Mouse (Mus musculus) neural tube, embryonic 13.5 days (tissue): ENCODE results near the gene Dbn1. TPM values are rescaled to one million over a fixed set of nuclear protein-coding genes. Genes with fewer than 3 reads are reported as not detected.
"Not testable (repeated sequence)": the region's sequence is repeated elsewhere in the genome, so short reads cannot be mapped to it uniquely, and the experiment has no call there.

Source experiments
- ATAC-seq: fragments of 200-750 bp; cut with Nextera tagmentation; 2 replicates; pipeline ENCODE4 v1.8.0; 2017; ENCODE audit warnings: low read depth, mild to moderate bottlenecking, moderate TSS enrichment, moderate library complexity
- H3K27ac ChIP-seq: fragments of 300-500 bp; sonication (generic); replicated peaks from 2 replicates; pipeline ENCODE4 v1.5.1; 2015; ENCODE audit warnings: moderate library complexity, mild to moderate bottlenecking, inconsistent platforms
- H3K27me3 ChIP-seq: fragments of 300-500 bp; sonication (generic); 2 replicates; pipeline ENCODE4 v1.6.1; 2015; ENCODE audit warnings: mild to moderate bottlenecking, inconsistent platforms
- H3K36me3 ChIP-seq: fragments of 300-500 bp; sonication (generic); 2 replicates; pipeline ENCODE4 v1.6.1; 2015; ENCODE audit warnings: mild to moderate bottlenecking, inconsistent platforms
- H3K4me1 ChIP-seq: fragments of 300-500 bp; sonication (generic); replicated peaks from 2 replicates; pipeline ENCODE4 v1.6.1; 2015; ENCODE audit warnings: inconsistent platforms
- H3K4me2 ChIP-seq: fragments of 300-500 bp; sonication (generic); 2 replicates; pipeline ENCODE4 v1.6.1; 2015; ENCODE audit warnings: inconsistent platforms, mild to moderate bottlenecking, moderate library complexity
- H3K4me3 ChIP-seq: fragments of 300-500 bp; sonication (generic); 2 replicates; pipeline ENCODE4 v1.5.1; 2015; ENCODE audit warnings: mild to moderate bottlenecking, inconsistent platforms
- H3K9ac ChIP-seq: fragments of 300-500 bp; sonication (generic); 2 replicates; pipeline ENCODE4 v1.6.1; 2015; ENCODE audit warnings: moderate library complexity, mild to moderate bottlenecking, inconsistent platforms
- H3K9me3 ChIP-seq: fragments of 300-500 bp; sonication (generic); 2 replicates; pipeline ENCODE4 v1.6.1; 2016; ENCODE audit warnings: inconsistent platforms
- WGBS: fragments of 180-500 bp; shearing (Covaris S2); methylation state at CpG from one replicate; pipeline ENCODE4 v1.1.7; 2015; 5-methylcytosine and 5-hydroxymethylcytosine counted together
- microRNA-seq: library from miRNA; unstranded; fragments of <30 nt; microRNA quantifications from one replicate; pipeline ENCODE4, GENCODE M21; 2016
- polyA plus RNA-seq: library from polyadenylated mRNA; unstranded; fragments of >200 nt; fragmentation: Nextera tagmentation; extraction: Ambion mirVana; gene quantifications from 2 replicates; pipeline ENCODE4 v1.2.1, GENCODE M21; 2015

Dbn1 gene
- polyA plus RNA-seq, 1 experiment from 2014 or later, result 574 TPM

DNA sequence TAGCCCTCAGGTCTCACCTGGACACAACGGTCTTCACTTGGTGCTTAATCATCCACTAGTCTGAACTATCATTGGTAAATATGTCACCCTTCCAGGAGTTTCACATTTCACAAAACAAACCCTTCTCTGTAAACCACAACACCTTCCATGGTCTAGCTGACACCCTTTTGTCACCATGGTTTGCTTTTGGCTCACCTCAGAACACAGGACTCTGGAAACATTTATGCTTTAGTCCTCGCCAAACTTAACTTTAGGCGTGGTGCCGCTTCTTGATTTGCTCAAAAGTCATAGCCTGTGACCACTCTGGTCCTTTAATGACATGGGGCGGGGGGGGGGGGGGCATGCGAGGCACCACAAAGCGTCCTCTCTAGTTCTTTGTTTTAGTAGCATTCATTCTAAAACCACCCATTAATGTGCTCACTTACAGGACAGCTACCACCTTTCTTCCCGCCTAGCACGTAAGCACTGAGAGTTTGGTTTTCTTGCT, 44.1 kb downstream of the Dbn1 start:
- Histone ChIP-seq H3K36me3 (no peaks in the 10 kb centered on the region), H3K27me3 (no peaks in the 10 kb centered on the region), H3K4me3 (peak overlapping the region; percentile 90), H3K9ac (peak overlapping the region; percentile 76), H3K4me1 (peaks cover 37% of the 10 kb centered on the region), H3K4me2 (peak overlapping the region; percentile 84), H3K27ac (peak overlapping the region; percentile 94), H3K9me3 (no peaks in the 10 kb centered on the region)
- 34% methylated on average over 9 of the region's 9 CpGs for WGBS
- ATAC-seq, result no peak

DNA sequence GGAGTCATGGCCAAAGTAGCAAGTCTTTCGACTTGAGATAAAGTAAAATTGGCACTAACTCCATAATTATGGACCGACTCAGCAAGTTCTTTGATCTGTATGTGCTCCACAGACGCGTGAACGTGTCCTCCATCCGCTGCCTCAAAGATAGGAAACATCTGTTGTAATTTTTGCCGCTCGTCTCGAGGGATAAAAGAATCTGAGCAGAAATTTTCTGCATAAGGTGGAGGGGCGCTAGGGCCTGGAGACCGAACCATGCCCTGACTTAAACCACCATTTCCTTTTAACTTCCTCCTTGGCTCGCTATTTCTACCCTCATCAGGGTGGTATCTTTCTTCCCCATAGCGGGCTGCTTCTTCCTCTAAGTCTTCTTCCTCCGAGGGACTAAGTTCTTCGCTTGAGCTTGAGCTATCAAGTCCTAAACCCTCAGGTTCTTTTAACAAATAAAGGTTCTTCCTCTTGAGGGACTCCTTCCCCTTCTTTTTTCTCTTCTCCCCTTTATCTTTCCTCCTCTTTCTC, 50.7 kb downstream of the Dbn1 start:
- H3K36me3 ChIP-seq, H3K9ac ChIP-seq, ATAC-seq, H3K4me3 ChIP-seq, H3K27me3 ChIP-seq, H3K4me2 ChIP-seq, H3K27ac ChIP-seq, H3K9me3 ChIP-seq, H3K4me1 ChIP-seq: not testable (repeated sequence)
- WGBS, result 91% methylated on average over 15 of the region's 15 CpGs

DNA sequence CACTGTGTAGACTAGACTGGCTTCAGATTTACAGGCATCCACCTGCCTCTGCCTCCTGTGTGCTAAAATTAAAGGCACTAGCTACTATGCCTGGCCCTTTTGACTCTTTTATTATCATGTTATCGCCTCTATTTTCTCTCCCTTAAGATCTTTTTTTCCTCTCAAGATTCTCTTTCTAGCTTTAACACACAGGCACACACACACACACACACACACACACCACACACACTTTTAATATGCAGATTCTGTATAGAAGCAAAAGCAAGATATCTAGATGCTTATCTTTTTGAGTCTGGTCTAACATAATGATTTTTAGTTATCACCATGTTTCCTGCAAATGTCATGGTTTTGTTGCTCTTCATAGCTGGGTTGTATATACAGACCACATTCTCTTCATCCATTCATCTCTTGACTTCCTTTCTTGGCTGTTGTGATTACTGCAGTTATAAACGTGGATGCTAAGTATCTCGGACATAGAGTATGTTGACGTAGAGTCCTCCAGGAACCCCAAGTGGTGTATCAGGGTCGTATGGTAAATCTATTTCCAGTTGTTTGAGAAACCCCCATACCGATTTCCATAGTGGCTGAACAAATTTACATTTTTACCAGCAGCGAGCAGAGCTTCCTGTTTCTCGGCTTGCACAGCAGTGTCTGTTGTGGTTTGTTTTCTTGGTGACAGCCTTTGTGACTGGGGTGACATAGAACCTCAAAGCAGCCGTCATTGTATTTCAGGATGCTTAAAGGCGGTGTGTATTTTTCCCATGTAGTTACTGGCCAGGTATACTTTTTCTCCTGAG, 55.8 kb downstream of the Dbn1 start:
- no peak overlapping the region for H3K27ac ChIP-seq
- no peaks in the 10 kb centered on the region for H3K36me3 ChIP-seq
- H3K4me1 ChIP-seq, result no peaks in the 10 kb centered on the region
- no peaks in the 10 kb centered on the region for H3K27me3 ChIP-seq
- no peak for ATAC-seq
- no peak overlapping the region for H3K9ac ChIP-seq
- 74% methylated on average over 10 of the region's 10 CpGs for WGBS
- H3K4me3 ChIP-seq, result no peak overlapping the region
- no peak overlapping the region for H3K4me2 ChIP-seq
- H3K9me3 ChIP-seq, result no peaks in the 10 kb centered on the region; the same call in 1 of the 2 replicates

DNA sequence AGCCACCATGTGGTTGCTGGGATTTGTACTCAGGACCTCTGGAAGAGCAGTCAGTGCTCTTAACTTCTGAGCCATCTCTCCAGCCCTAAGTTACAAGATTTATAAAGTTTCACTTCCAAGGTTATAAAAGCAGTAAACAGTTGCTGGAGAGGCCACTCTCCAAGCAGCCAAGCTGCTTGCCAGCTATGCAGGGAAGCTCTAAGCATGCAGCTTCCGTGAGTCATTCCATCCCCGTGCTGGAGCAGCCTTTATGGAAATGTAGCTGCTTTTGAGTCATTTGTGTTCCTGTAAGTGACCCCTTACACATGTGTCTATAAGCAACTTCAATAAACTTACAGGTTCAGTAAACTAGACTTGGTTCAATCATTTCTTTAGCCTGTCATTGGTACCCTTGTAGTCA, 57.3 kb downstream of the Dbn1 start:
- no peaks in the 10 kb centered on the region for H3K4me1 ChIP-seq
- no peak overlapping the region for H3K4me2 ChIP-seq
- H3K27ac ChIP-seq, result no peak overlapping the region
- no peaks in the 10 kb centered on the region; the same call in 1 of the 2 replicates for H3K9me3 ChIP-seq
- H3K36me3 ChIP-seq, result no peaks in the 10 kb centered on the region
- peaks cover 5% of the 10 kb centered on the region; the same call in 1 of the 2 replicates for H3K27me3 ChIP-seq
- 74% methylated on average over 2 of the region's 2 CpGs for WGBS
- no peak overlapping the region for H3K4me3 ChIP-seq
- ATAC-seq, result no peak
- no peak overlapping the region for H3K9ac ChIP-seq

DNA sequence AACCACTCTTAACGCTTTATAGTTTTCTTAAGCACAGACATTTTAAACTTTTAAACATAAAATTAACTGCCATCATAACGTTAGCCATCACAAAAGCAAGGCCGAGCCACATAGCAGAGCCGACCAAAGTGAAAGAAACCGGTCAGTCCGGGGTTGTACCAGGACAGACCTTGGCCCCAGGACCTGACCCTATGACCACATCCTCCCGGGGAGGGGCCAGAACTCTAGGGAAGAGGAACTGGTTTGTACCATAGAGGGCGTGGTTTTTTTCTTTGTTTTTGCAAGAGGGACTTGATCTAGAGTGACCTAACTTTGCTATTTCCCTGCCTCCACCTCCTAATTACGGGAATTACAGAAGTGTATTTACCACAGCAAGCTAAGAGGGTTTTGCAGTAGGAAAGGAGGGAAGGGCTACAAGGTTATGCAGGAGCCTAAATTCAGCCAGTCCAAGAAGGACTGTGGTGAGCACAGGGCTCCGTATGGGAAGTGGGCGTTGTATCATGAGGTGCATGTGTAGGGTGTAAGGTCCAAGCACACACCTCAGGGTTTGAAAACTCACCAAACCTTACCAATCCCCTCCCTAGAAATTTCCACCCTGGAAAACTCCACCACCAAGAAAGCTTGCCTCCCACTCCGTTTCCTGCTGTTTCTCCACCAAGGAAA, 58.6 kb downstream of the Dbn1 start:
- H3K27ac ChIP-seq, result no peak overlapping the region
- H3K27me3 ChIP-seq, result peaks cover 5% of the 10 kb centered on the region; the same call in 1 of the 2 replicates
- H3K36me3 ChIP-seq, result no peaks in the 10 kb centered on the region
- 78% methylated on average over 12 of the region's 12 CpGs for WGBS
- H3K9me3 ChIP-seq, result no peaks in the 10 kb centered on the region; the same call in 1 of the 2 replicates
- H3K4me2 ChIP-seq, result no peak overlapping the region
- H3K9ac ChIP-seq, result no peak overlapping the region
- no peak for ATAC-seq
- no peak overlapping the region for H3K4me3 ChIP-seq
- H3K4me1 ChIP-seq, result no peaks in the 10 kb centered on the region

DNA sequence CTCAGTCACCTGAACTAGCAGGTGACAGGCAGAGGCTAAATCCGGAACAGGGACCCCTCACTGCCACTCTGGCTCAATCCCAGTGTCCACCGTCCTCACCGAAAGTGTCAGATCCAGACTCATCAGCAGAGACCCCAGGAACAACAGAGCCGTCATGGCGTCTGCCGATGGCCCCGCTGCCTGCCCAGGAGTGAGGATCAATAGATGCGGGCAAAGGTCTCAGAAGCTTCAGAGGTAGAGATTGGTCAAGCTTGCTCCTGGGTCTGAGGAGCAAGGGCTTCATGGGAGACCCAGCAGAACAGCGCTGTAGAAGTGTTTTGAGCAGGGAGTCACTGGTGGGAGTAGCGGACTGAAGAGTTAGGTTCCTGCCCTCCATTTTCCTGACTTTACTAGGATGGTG, 61.3 kb downstream of the Dbn1 start, which contains the start of gene F12:
TSS of gene F12 (minus strand) at position 181 of the 400 bp plus-strand sequence.
- H3K4me3 ChIP-seq, result no peak within 1 kb of the TSS
- no peak for ATAC-seq
- 93% methylated on average over 10 of the region's 10 CpGs for WGBS

More for the DNA sequence above, 61.3 kb downstream of the Dbn1 start, which contains the start of gene F12:
- peaks cover 18% of the 10 kb centered on the region for H3K27me3 ChIP-seq
- peaks cover under 1% of the 10 kb centered on the region; the same call in 1 of the 2 replicates for H3K4me1 ChIP-seq
- H3K27ac ChIP-seq, result no peak within 1 kb of the TSS
- no peak within 1 kb of the TSS for H3K9ac ChIP-seq
- no peaks in the 10 kb centered on the region for H3K9me3 ChIP-seq
- no peaks in the 10 kb centered on the region for H3K36me3 ChIP-seq
- H3K4me2 ChIP-seq, result no peak within 1 kb of the TSS

Small RNAs within 50 kb of the gene (microRNA-seq; reads per million reads assigned to microRNA genes)
- gene Mir6943, result not detected
- 54.8 reads per million, percentile 48 among the genes with 10 or more reads in this experiment for gene Mir6944
- 1.6 reads per million, percentile 3 among the genes with 10 or more reads in this experiment for gene Mir6945

Other genes starting within 250 kb of the Dbn1 start
- 288 and 299 TPM in 2 replicates for gene Prelid1, start 167.6 kb downstream of the Dbn1 start, polyA plus RNA-seq
- gene Rab24, start 166.2 kb downstream of the Dbn1 start, polyA plus RNA-seq, result 89.1 and 97.9 TPM in 2 replicates
- 9.7 and 11.2 TPM in 2 replicates for gene Mxd3, start 158.3 kb downstream of the Dbn1 start, polyA plus RNA-seq
- 56.6 and 59.4 TPM in 2 replicates for gene Lman2, start 125.3 kb downstream of the Dbn1 start, polyA plus RNA-seq
- 0.13 and 0.87 TPM in 2 replicates for gene Rgs14, start 118.4 kb downstream of the Dbn1 start, polyA plus RNA-seq
- not detected in 2 replicates for gene Slc34a1, start 89.9 kb downstream of the Dbn1 start, polyA plus RNA-seq
- 0.83 TPM in 1 of 2 replicates, not detected in the other for gene Pfn3, start 72.9 kb downstream of the Dbn1 start, polyA plus RNA-seq
- 0.25 TPM in 1 of 2 replicates, not detected in the other for gene F12, start 61.3 kb downstream of the Dbn1 start, polyA plus RNA-seq
- gene Grk6, start 43.0 kb downstream of the Dbn1 start, polyA plus RNA-seq, result 35.7 and 38.5 TPM in 2 replicates
- gene Prr7, start 23.8 kb downstream of the Dbn1 start, polyA plus RNA-seq, result 2.5 and 3.1 TPM in 2 replicates
- gene Pdlim7, start 25.6 kb upstream of the Dbn1 start, polyA plus RNA-seq, result 155 and 167 TPM in 2 replicates
- gene Dok3, start 41.2 kb upstream of the Dbn1 start, polyA plus RNA-seq, result 4.2 and 4.6 TPM in 2 replicates
- 51.6 and 54.4 TPM in 2 replicates for gene Ddx41, start 48.5 kb upstream of the Dbn1 start, polyA plus RNA-seq
- 49.9 and 55.4 TPM in 2 replicates for gene Fam193b, start 83.0 kb upstream of the Dbn1 start, polyA plus RNA-seq
- gene Tmed9, start 85.6 kb upstream of the Dbn1 start, polyA plus RNA-seq, result 99.2 and 106 TPM in 2 replicates
- 44.3 and 48.1 TPM in 2 replicates for gene B4galt7, start 111.8 kb upstream of the Dbn1 start, polyA plus RNA-seq
- 111 TPM in 2 replicates for gene Caml, start 134.9 kb upstream of the Dbn1 start, polyA plus RNA-seq
- gene Ddx46, start 146.9 kb upstream of the Dbn1 start, polyA plus RNA-seq, result 27.5 and 27.8 TPM in 2 replicates
- 69.7 and 73.4 TPM in 2 replicates for gene B230219D22Rik, start 205.0 kb upstream of the Dbn1 start, polyA plus RNA-seq
- 132 and 144 TPM in 2 replicates for gene Txndc15, start 226.5 kb upstream of the Dbn1 start, polyA plus RNA-seq
- 23.3 and 26.2 TPM in 2 replicates for gene Pcbd2, start 239.3 kb upstream of the Dbn1 start, polyA plus RNA-seq